Mouse (Mus musculus) ES-Bruce4 (cell line): Measurements from ENCODE around the gene Lrrc58.

ENCODE experiments used
- CTCF ChIP-seq: IDR thresholded peaks from one replicate; pipeline ENCODE4 v1.8.1; 2011; ENCODE audit warnings: low read depth, low read length
- POLR2A ChIP-seq: IDR thresholded peaks from one replicate; pipeline ENCODE4 v1.8.1; 2011; ENCODE audit warnings: low read length; ENCODE audit not compliant: insufficient read depth

DNA sequence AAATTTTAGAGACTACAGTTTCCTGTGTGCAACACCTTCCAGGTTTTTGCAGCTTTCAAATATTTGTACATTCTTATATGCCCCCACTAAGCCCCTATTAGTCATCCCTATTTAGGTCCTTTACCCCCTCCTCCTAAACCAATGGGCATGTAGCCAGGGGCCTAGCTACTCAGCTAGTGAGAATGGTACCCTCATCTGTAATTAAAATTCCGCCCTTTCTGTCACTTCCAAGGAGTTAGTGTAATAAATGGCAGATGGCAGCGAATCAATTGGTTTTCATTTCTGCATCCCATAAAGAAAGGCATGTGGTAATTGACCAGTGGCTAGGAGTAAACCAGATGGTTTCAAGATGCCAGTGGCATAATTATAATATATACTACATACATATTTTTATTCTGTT lies 24.5 kb downstream of the Lrrc58 start:
- TF ChIP-seq CTCF = no peak
- TF ChIP-seq POLR2A = no peak
